Mouse (Mus musculus): ENCODE data around the gene Asic2. TPM values are rescaled to one million over a fixed set of nuclear protein-coding genes. Genes with fewer than 3 reads are reported as not detected.

Gene Asic2
- polyA plus RNA-seq, 1 experiment from 2014 or later = not detected

DNA sequence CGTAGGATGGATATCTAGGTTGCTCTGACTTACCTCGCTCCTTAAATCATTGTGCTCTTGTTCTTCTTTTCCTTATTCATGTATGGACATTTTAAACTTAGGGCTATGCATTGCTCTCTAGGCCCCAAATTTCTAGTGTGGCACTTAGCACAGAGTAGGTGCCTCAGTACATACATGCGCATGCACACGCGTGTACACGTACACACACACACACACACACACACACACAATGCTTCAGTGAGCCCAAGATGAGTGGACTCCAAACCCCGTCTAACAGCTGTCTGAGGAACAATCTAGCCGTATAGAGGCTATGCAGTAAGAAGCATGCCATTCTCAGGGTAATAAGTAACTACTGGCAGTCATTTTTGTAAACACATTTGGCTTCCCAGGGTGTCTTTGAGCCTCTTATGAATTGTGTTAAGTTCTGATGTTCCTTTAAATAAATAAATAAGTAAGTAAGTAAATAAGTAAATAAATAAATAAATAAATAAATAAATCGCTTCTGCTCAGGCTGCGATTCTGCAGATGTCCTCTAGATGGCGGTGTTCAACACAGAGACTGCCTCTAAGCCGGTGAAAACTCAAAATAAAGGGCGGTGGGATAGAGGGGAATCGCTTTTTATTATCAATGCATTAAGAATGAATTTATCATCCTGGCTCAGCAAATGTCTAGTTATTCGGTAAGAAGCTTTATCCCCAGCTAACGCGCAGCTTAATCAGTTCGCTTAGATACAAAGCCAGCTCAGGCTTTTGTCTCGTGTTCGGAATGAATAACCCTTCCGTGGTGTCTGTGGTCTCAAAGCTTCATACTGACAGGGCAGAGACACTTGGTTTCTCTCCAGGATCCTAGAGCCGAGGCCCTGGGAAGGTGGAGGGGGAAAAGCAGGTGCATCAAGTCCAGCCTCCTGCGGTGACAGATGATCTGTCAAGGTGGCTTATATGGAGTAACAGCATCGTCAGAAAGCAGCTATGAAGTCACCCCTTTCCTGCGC is 333.6 kb downstream of the Asic2 start:
- Histone ChIP-seq H3K36me3 (no peaks in the 10 kb centered on the region), H3K27ac (no peak overlapping the region), H3K4me1 (replicated peaks) (peaks cover 7% of the 10 kb centered on the region), H3K4me2 (no peak overlapping the region), H3K4me3 (no peak overlapping the region), H3K9ac (no peak overlapping the region), H3K9me3 (replicated peaks) (no peaks in the 10 kb centered on the region), H3K27me3 (no peaks in the 10 kb centered on the region)
- WGBS = 56% methylated on average over 25 of the region's 25 CpGs
- ATAC-seq (replicated peaks; ENCODE audit: insufficient number of reproducible peaks, insufficient read depth, low FRiP score, low read depth) = no peak

DNA sequence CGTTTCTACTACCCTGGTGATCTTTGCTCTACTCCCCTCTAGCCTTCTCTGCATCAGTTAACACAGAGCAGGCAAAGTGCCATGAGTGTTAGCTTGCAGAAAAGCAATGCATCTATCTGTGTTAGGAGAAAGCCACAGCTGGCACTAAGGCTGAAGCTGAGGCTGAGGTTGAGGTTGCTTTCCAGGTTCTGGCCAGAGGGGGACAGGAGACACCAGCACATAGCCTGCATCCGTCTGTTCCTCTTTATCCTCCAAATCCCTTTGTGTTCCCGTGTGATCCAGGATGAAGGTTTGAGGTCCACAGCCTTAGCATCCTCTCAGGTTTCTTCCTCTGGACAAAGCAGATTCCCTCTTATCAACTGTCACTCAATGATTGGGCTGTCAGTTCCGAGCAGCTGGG is 343.1 kb downstream of the Asic2 start:
- 39% methylated on average over 4 of the region's 4 CpGs for WGBS
- Histone ChIP-seq H3K36me3 (no peaks in the 10 kb centered on the region), H3K27ac (no peak overlapping the region), H3K9me3 (replicated peaks) (no peaks in the 10 kb centered on the region), H3K9ac (no peak overlapping the region), H3K4me1 (replicated peaks) (no peaks in the 10 kb centered on the region), H3K4me3 (no peak overlapping the region), H3K27me3 (no peaks in the 10 kb centered on the region), H3K4me2 (no peak overlapping the region)
- ATAC-seq (replicated peaks; ENCODE audit: insufficient number of reproducible peaks, insufficient read depth, low FRiP score, low read depth) = no peak

GRCm38 (mm10) chr11:81620516-81620915 is 347.7 kb downstream of the Asic2 start:
- no peak for ATAC-seq (replicated peaks; ENCODE audit: insufficient number of reproducible peaks, insufficient read depth, low FRiP score, low read depth)
- 55% methylated on average over 6 of the region's 6 CpGs for WGBS

DNA sequence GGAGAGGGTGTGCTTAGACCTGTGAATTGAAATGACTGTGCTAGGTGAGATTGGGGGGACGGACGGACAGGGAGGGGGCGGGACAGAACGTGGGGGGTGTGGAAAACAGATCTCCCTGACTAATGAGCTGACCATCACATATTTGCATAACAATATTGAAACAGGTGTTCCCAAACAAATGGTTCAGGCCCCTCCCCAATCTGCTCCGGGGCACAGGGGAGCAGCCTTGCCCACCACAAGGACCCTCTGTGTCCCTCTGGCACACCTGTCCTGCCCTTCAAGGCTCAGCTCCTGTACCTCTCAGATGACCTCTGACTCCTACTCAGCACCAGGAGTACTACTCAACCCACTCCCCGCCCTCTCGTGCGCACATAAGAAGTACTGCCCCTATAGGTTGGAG is 351.8 kb downstream of the Asic2 start:
- H3K9me3 ChIP-seq (replicated peaks) = no peaks in the 10 kb centered on the region
- no peak overlapping the region for H3K27ac ChIP-seq
- peaks cover 11% of the 10 kb centered on the region for H3K4me1 ChIP-seq (replicated peaks)
- 83% methylated on average over 8 of the region's 8 CpGs for WGBS
- no peak overlapping the region for H3K4me2 ChIP-seq
- H3K36me3 ChIP-seq = no peaks in the 10 kb centered on the region
- H3K9ac ChIP-seq = no peak overlapping the region
- no peak for ATAC-seq (replicated peaks; ENCODE audit: insufficient number of reproducible peaks, insufficient read depth, low FRiP score, low read depth)
- H3K27me3 ChIP-seq = peaks cover 27% of the 10 kb centered on the region
- no peak overlapping the region for H3K4me3 ChIP-seq

More at GRCm38 (mm10) chr11:81620516-81620915, 347.7 kb downstream of the Asic2 start:
- H3K9ac ChIP-seq = no peak overlapping the region
- no peaks in the 10 kb centered on the region for H3K36me3 ChIP-seq
- H3K4me3 ChIP-seq = no peak overlapping the region
- H3K9me3 ChIP-seq (replicated peaks) = no peaks in the 10 kb centered on the region
- H3K4me2 ChIP-seq = no peak overlapping the region
- peaks cover 2% of the 10 kb centered on the region; the same call in 1 of the 2 replicates for H3K27me3 ChIP-seq
- no peak overlapping the region for H3K27ac ChIP-seq
- no peaks in the 10 kb centered on the region for H3K4me1 ChIP-seq (replicated peaks)

- Histone ChIP-seq H3K9me3 (replicated peaks) (no peaks in the 10 kb centered on the region), H3K4me1 (replicated peaks) (peaks cover 11% of the 10 kb centered on the region), H3K4me2 (peak overlapping the region; percentile 56), H3K4me3 (0 out of 2 replicates have a peak overlapping the region, but pooled peaks have one; percentile 20), H3K27ac (no peak overlapping the region), H3K36me3 (no peaks in the 10 kb centered on the region), H3K27me3 (peaks cover 34% of the 10 kb centered on the region), H3K9ac (no peak overlapping the region)
- 24% methylated on average over 10 of the region's 10 CpGs for WGBS
- no peak for ATAC-seq (replicated peaks; ENCODE audit: insufficient number of reproducible peaks, insufficient read depth, low FRiP score, low read depth)
These were observed 354.2 kb downstream of the Asic2 start for GRCm38 (mm10) chr11:81613869-81614620.

GRCm38 (mm10) chr11:81612798-81613540 is 355.3 kb downstream of the Asic2 start:
- Histone ChIP-seq H3K9ac (no peak overlapping the region), H3K36me3 (no peaks in the 10 kb centered on the region), H3K4me2 (peak overlapping the region; percentile 56), H3K27me3 (peaks cover 34% of the 10 kb centered on the region), H3K4me1 (replicated peaks) (peaks cover 11% of the 10 kb centered on the region), H3K4me3 (0 out of 2 replicates have a peak overlapping the region, but pooled peaks have one; percentile 29), H3K9me3 (replicated peaks) (no peaks in the 10 kb centered on the region), H3K27ac (no peak overlapping the region)
- 4% methylated on average over 17 of the region's 17 CpGs for WGBS
- ATAC-seq (replicated peaks; ENCODE audit: insufficient number of reproducible peaks, insufficient read depth, low FRiP score, low read depth) = no peak

GRCm38 (mm10) chr11:81611948-81612797 is 356.1 kb downstream of the Asic2 start:
- H3K4me1 ChIP-seq (replicated peaks) = peaks cover 11% of the 10 kb centered on the region
- no peak overlapping the region for H3K9ac ChIP-seq
- 8% methylated on average over 20 of the region's 20 CpGs for WGBS
- H3K4me3 ChIP-seq = peak overlapping the region; percentile 29
- no peaks in the 10 kb centered on the region for H3K36me3 ChIP-seq
- H3K4me2 ChIP-seq = peak overlapping the region; percentile 56
- no peaks in the 10 kb centered on the region for H3K9me3 ChIP-seq (replicated peaks)
- H3K27ac ChIP-seq = no peak overlapping the region
- H3K27me3 ChIP-seq = peaks cover 34% of the 10 kb centered on the region
- ATAC-seq (replicated peaks; ENCODE audit: insufficient number of reproducible peaks, insufficient read depth, low FRiP score, low read depth) = no peak

DNA sequence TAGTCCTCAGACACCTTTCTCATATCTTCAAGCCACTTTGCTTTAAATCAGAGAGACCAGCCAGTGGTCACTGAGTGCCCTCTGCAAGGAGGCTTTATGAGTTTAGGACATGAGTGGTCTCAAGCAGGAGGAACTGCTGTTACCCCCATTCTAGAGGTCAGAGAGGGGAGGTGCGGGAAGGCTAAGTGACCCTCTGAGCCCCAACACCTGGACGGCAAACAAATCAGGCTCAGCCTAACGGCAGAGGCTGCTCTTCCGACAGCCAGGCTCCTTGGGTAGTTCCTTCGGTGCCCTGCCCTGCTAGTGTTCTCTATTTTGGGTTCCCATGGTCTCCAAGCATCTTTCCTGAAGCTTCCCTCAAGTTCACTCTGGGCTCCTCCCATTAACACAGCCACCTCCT is 357.8 kb downstream of the Asic2 start:
- Histone ChIP-seq H3K4me2 (no peak overlapping the region), H3K4me1 (replicated peaks) (peaks cover 11% of the 10 kb centered on the region), H3K4me3 (no peak overlapping the region), H3K27me3 (peaks cover 31% of the 10 kb centered on the region), H3K9ac (no peak overlapping the region), H3K27ac (no peak overlapping the region), H3K9me3 (replicated peaks) (no peaks in the 10 kb centered on the region), H3K36me3 (no peaks in the 10 kb centered on the region)
- ATAC-seq (replicated peaks; ENCODE audit: insufficient number of reproducible peaks, insufficient read depth, low FRiP score, low read depth) = no peak
- WGBS = 65% methylated on average over 5 of the region's 5 CpGs

DNA sequence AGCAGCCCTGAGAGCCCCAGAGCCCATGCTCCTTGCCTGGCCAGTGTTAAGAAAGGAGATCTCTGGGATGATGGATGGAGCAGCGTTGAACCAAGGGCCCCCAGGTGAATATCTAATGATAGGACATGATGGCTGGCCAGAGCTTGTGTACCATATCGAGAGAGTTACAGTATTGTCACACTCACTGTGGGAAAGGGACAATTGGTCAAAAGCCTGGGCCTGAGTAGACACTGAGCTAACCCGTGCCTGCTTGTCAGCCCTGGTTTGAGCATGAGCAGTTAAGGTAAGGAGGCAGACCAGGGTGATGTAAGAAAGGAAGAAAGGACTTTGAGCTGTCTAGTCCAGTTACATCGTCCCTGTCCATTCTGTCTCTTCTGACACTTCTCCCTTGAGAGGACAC is 365.3 kb downstream of the Asic2 start:
- H3K4me1 ChIP-seq (replicated peaks) = no peaks in the 10 kb centered on the region
- H3K9me3 ChIP-seq (replicated peaks) = no peaks in the 10 kb centered on the region
- no peak overlapping the region for H3K4me2 ChIP-seq
- H3K4me3 ChIP-seq = no peak overlapping the region
- 0 out of 2 replicates have a peak, but pooled peaks cover 5% of the 10 kb centered on the region for H3K27me3 ChIP-seq
- WGBS = 61% methylated on average over 4 of the region's 4 CpGs
- H3K9ac ChIP-seq = no peak overlapping the region
- H3K27ac ChIP-seq = no peak overlapping the region
- ATAC-seq (replicated peaks; ENCODE audit: insufficient number of reproducible peaks, insufficient read depth, low FRiP score, low read depth) = no peak
- no peaks in the 10 kb centered on the region for H3K36me3 ChIP-seq

GRCm38 (mm10) chr11:81601736-81602135 is 366.5 kb downstream of the Asic2 start:
- H3K9me3 ChIP-seq (replicated peaks) = no peaks in the 10 kb centered on the region
- peaks cover 4% of the 10 kb centered on the region; the same call in 1 of the 2 replicates for H3K4me1 ChIP-seq (replicated peaks)
- H3K4me3 ChIP-seq = no peak overlapping the region
- no peak overlapping the region for H3K27ac ChIP-seq
- 0 out of 2 replicates have a peak, but pooled peaks cover 5% of the 10 kb centered on the region for H3K27me3 ChIP-seq
- ATAC-seq (replicated peaks; ENCODE audit: insufficient number of reproducible peaks, insufficient read depth, low FRiP score, low read depth) = no peak
- WGBS = 89% methylated on average over 5 of the region's 5 CpGs
- no peaks in the 10 kb centered on the region for H3K36me3 ChIP-seq
- H3K9ac ChIP-seq = no peak overlapping the region
- no peak overlapping the region for H3K4me2 ChIP-seq

Data from heart, embryonic 15.5 days (tissue).